In the genomic region with DNA sequence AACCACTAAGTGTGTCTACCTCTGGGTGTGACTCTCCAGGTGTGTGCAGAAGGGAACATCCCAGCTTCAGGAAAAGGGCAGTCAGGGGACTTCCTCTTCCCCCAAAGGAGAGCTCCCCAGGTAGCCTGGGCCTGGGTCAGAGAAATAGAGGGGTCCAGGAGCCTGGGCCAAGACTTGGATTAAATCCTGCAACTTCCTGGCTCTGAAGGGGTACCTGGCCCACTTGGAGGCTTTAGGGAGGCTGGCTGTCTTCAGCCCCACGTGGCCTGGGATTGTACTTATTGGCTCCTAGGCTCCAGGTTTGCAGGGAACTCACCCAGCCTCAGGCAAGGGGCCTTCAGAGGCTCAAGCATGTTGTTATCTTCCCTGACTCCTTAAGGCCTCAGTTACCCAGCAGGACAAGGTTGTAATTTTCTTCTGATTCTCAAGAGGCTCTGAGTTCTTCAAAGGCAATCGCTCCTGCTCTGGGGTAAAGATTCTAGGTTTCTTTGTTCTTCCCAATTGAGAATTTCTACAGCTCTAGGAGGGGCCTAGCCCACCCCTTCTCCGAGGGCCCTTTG, we compare ENCODE assay signal across 12 mouse cellular contexts. TPM values are rescaled to one million over a fixed set of nuclear protein-coding genes. Genes with fewer than 3 reads are reported as not detected.
DNase-seq lines count a peak whose midpoint lies in the region; ATAC-seq and TF ChIP-seq lines count a peak whose summit lies in the region.
"Had no signal": no experiment of that assay in that cellular context is flagged by ENCODE, and none has a peak within 500 bp of the region (broad histone marks: within the 10 kb centered on the region; RNA-seq: fewer than 3 reads in every experiment).

No protein-coding gene starts in this region.

- no peak overlapping the region for H3K4me2 ChIP-seq in hindbrain, embryonic 13.5 days
- no peak overlapping the region for H3K4me2 ChIP-seq in hindbrain, embryonic 12.5 days (replicated peaks)
- no peak overlapping the region for H3K4me2 ChIP-seq in forebrain, embryonic 14.5 days (ENCODE audit: low read length)
- peak overlapping the region; percentile 83 for H3K4me2 ChIP-seq in liver, embryonic 16.5 days (ENCODE audit: low read depth, low read length)
- H3K4me2 ChIP-seq in kidney, embryonic 15.5 days: no peak overlapping the region

- no peaks in the 10 kb centered on the region for H3K36me3 ChIP-seq in hindbrain, embryonic 13.5 days
- no peaks in the 10 kb centered on the region for H3K36me3 ChIP-seq in hindbrain, embryonic 12.5 days
- peaks cover 0 to 37% of the 10 kb centered on the region in 2 experiments; a peak in 2 of 4 replicates for H3K36me3 ChIP-seq in MEL (ENCODE audit: control insufficient read depth in 1 of 2, insufficient read depth in 2 of 2, low read length in 2 of 2)
- no peaks in the 10 kb centered on the region for H3K36me3 ChIP-seq in forebrain, embryonic 14.5 days (ENCODE audit: control insufficient read depth, insufficient read depth, low read length)
- no peaks in the 10 kb centered on the region for H3K36me3 ChIP-seq in liver, embryonic 16.5 days (ENCODE audit: control insufficient read depth, insufficient read depth)
- no peaks in the 10 kb centered on the region for H3K36me3 ChIP-seq in kidney, embryonic 15.5 days

- no peaks in the 10 kb centered on the region for H3K9me3 ChIP-seq in hindbrain, embryonic 13.5 days
- H3K9me3 ChIP-seq in hindbrain, embryonic 12.5 days (replicated peaks): no peaks in the 10 kb centered on the region
- no peaks in the 10 kb centered on the region for H3K9me3 ChIP-seq in MEL (replicated peaks; ENCODE audit: insufficient read depth, low read length)
- no peaks in the 10 kb centered on the region for H3K9me3 ChIP-seq in forebrain, embryonic 14.5 days (replicated peaks; ENCODE audit: control insufficient read depth, low read length)
- H3K9me3 ChIP-seq in liver, embryonic 16.5 days (replicated peaks; ENCODE audit: control insufficient read depth, low read length): no peaks in the 10 kb centered on the region
- no peaks in the 10 kb centered on the region for H3K9me3 ChIP-seq in kidney, embryonic 15.5 days (replicated peaks)

- H3K4me3 ChIP-seq in hindbrain, embryonic 13.5 days: no peak overlapping the region
- no peak overlapping the region for H3K4me3 ChIP-seq in hindbrain, embryonic 12.5 days
- H3K4me3 ChIP-seq in MEL (ENCODE audit: control insufficient read depth in 1 of 2, insufficient read depth in 1 of 2, low read depth in 2 of 2, low read length in 2 of 2): peak overlapping the region; percentile 3 to 24
- no peak overlapping the region for H3K4me3 ChIP-seq in forebrain, embryonic 14.5 days (ENCODE audit: low read depth, low read length)
- H3K4me3 ChIP-seq in liver, embryonic 16.5 days (ENCODE audit: low read depth, low read length): peak overlapping the region; percentile 59
- no peak overlapping the region for H3K4me3 ChIP-seq in kidney, embryonic 15.5 days (replicated peaks)

- no peak for TF ChIP-seq RAD21 in MEL (IDR thresholded peaks at IDR 0.05; ENCODE audit: low read depth, low read length)

- WGBS in hindbrain, embryonic 13.5 days: 42% methylated on average over 3 of the region's 3 CpGs
- 42% methylated on average over 3 of the region's 3 CpGs for WGBS in hindbrain, embryonic 12.5 days
- WGBS in forebrain, embryonic 14.5 days: 31% methylated on average over 3 of the region's 3 CpGs
- WGBS in liver, embryonic 16.5 days (ENCODE audit: insufficient replicate concordance): 10% methylated on average over 3 of the region's 3 CpGs
- WGBS in kidney, embryonic 15.5 days: 42% methylated on average over 3 of the region's 3 CpGs

- no peaks in the 10 kb centered on the region for H3K27me3 ChIP-seq in hindbrain, embryonic 13.5 days
- no peaks in the 10 kb centered on the region for H3K27me3 ChIP-seq in hindbrain, embryonic 12.5 days
- no peaks in the 10 kb centered on the region for H3K27me3 ChIP-seq in MEL (ENCODE audit: control insufficient read depth in 1 of 2, insufficient read depth in 2 of 2, low read length in 2 of 2)
- H3K27me3 ChIP-seq in forebrain, embryonic 14.5 days (replicated peaks; ENCODE audit: control insufficient read depth, insufficient read depth, low read length): no peaks in the 10 kb centered on the region
- no peaks in the 10 kb centered on the region for H3K27me3 ChIP-seq in liver, embryonic 16.5 days (ENCODE audit: control insufficient read depth, insufficient read depth, low read depth, low read length)
- no peaks in the 10 kb centered on the region for H3K27me3 ChIP-seq in kidney, embryonic 15.5 days

- H3K4me1 ChIP-seq in hindbrain, embryonic 13.5 days (replicated peaks): peaks cover 11% of the 10 kb centered on the region
- peaks cover 11% of the 10 kb centered on the region for H3K4me1 ChIP-seq in hindbrain, embryonic 12.5 days
- H3K4me1 ChIP-seq in MEL (ENCODE audit: control insufficient read depth in 1 of 2, insufficient read depth in 2 of 2, low read length in 2 of 2): peaks cover 19 to 31% of the 10 kb centered on the region in 2 experiments
- no peaks in the 10 kb centered on the region for H3K4me1 ChIP-seq in forebrain, embryonic 14.5 days (ENCODE audit: control insufficient read depth, insufficient read depth, low read length)
- peaks cover 65% of the 10 kb centered on the region for H3K4me1 ChIP-seq in liver, embryonic 16.5 days (ENCODE audit: control insufficient read depth, low read depth, low read length)
- H3K4me1 ChIP-seq in kidney, embryonic 15.5 days: 0 out of 2 replicates have a peak, but pooled peaks cover under 1% of the 10 kb centered on the region

- TF ChIP-seq EP300 in MEL (IDR thresholded peaks at IDR 0.05; ENCODE audit: low read depth in 1 of 2, low read length in 2 of 2): no peak

- 0 out of 2 replicates have a peak overlapping the region, but pooled peaks have one; percentile 52 for H3K27ac ChIP-seq in hindbrain, embryonic 13.5 days
- H3K27ac ChIP-seq in hindbrain, embryonic 12.5 days: no peak overlapping the region
- H3K27ac ChIP-seq in MEL (ENCODE audit: control insufficient read depth, low read depth, low read length): peak overlapping the region; percentile 93
- peak overlapping the region; percentile 27; the same call in 1 of the 2 replicates for H3K27ac ChIP-seq in forebrain, embryonic 14.5 days (ENCODE audit: low read depth, low read length)
- peak overlapping the region; percentile 100 for H3K27ac ChIP-seq in liver, embryonic 16.5 days (ENCODE audit: low read length)
- no peak overlapping the region for H3K27ac ChIP-seq in kidney, embryonic 15.5 days

- no peak for ATAC-seq in hindbrain, embryonic 13.5 days (ENCODE audit: low FRiP score)
- no peak for ATAC-seq in hindbrain, embryonic 12.5 days (ENCODE audit: low FRiP score)
- no peak for ATAC-seq in forebrain, embryonic 14.5 days
- ATAC-seq in liver, embryonic 16.5 days (ENCODE audit: low read depth): no peak
- ATAC-seq in kidney, embryonic 15.5 days (replicated peaks; ENCODE audit: low FRiP score): no peak

- no peak for TF ChIP-seq CTCF in MEL (IDR thresholded peaks at IDR 0.05 in 2 of 3, conservative IDR thresholded peaks at IDR 0.05 in 1 of 3; ENCODE audit: control insufficient read depth in 1 of 3, insufficient read depth in 1 of 3, low read depth in 2 of 3, low read length in 3 of 3, poor library complexity in 1 of 3, severe bottlenecking in 1 of 3)

- no peak overlapping the region for H3K9ac ChIP-seq in hindbrain, embryonic 13.5 days
- H3K9ac ChIP-seq in hindbrain, embryonic 12.5 days: no peak overlapping the region
- H3K9ac ChIP-seq in MEL (ENCODE audit: control insufficient read depth, low read depth, low read length, poor library complexity, severe bottlenecking): peak overlapping the region; percentile 67
- H3K9ac ChIP-seq in forebrain, embryonic 14.5 days (ENCODE audit: low read length): no peak overlapping the region
- H3K9ac ChIP-seq in liver, embryonic 16.5 days (ENCODE audit: low read depth, low read length): peak overlapping the region; percentile 83
- H3K9ac ChIP-seq in kidney, embryonic 15.5 days: no peak overlapping the region

- peak; percentile 73 for DNase-seq in MEL (ENCODE audit: low read depth, low spot score)
- no peak for DNase-seq in forebrain, embryonic 14.5 days (ENCODE audit: low spot score)
- no peak for DNase-seq in cerebellum, adult 11 months
- no peak for DNase-seq in layer of hippocampus, postnatal 36 days
- DNase-seq: gastrocnemius, postnatal 10 days; kidney, postnatal 10 days; lung, postnatal 10 days had no signal

- no peak; a peak in 1 of 4 replicates for TF ChIP-seq POLR2A in MEL (IDR thresholded peaks at IDR 0.05; ENCODE audit: control insufficient read depth in 1 of 2, insufficient read depth in 1 of 2, low read depth in 1 of 2, low read length in 2 of 2, poor library complexity in 1 of 2)

- no peaks in the 10 kb centered on the region; the same call in 1 of the 2 replicates for H3K79me2 ChIP-seq in MEL (ENCODE audit: control insufficient read depth, insufficient read depth, low read length, poor library complexity)

TF ChIP-seq in MEL, 35 proteins besides CTCF, POLR2A, EP300 and RAD21 (continues in another document):
- 0 out of 2 replicates have a peak, but pooled peaks have one; percentile 24 for TF ChIP-seq TBP (IDR thresholded peaks at IDR 0.05; ENCODE audit: low read depth, low read length)
- TF ChIP-seq SIN3A (IDR thresholded peaks at IDR 0.05; ENCODE audit: low read length): no peak

RNA-seq across cellular contexts. Expression of a gene that starts 12.5 kb away (rescaled TPM):
- 0.35 TPM in 1 of 2 replicates, not detected in the other for polyA plus RNA-seq in hindbrain, embryonic 13.5 days (2015; fragmentation: Nextera tagmentation; extraction: Ambion mirVana)
- not detected in 2 replicates for polyA plus RNA-seq in hindbrain, embryonic 12.5 days (2016; fragmentation: Nextera tagmentation; extraction: Ambion mirVana)
- 0.58 TPM in 1 of 2 replicates, not detected in the other for total RNA-seq in MEL (2012; rRNA removed)
- 1 to 10 TPM in 1 of 2 experiments, not detected in 1; 1.4 TPM for polyA plus RNA-seq in MEL (2012; ENCODE audit: insufficient read depth in 1 of 2, insufficient read length in 2 of 2, low read depth in 1 of 2, low replicate concordance in 2 of 2, missing spikeins in 1 of 2)
- polyA plus RNA-seq in forebrain, embryonic 14.5 days (2014; fragmentation: Nextera tagmentation; extraction: Ambion mirVana): not detected in 2 replicates
- polyA plus RNA-seq in liver, embryonic 16.5 days (2015; fragmentation: Nextera tagmentation; extraction: Ambion mirVana): not detected in 2 replicates
- polyA plus RNA-seq in kidney, embryonic 15.5 days (2015; fragmentation: Nextera tagmentation; extraction: Ambion mirVana): not detected in 2 replicates
- total RNA-seq in layer of hippocampus, postnatal 36 days (2021): not detected
- total RNA-seq: gastrocnemius, postnatal 10 days; neutrophil, adult 5-6 weeks had no signal

RNA-seq across cellular contexts. Expression of a gene that starts 20.9 kb away (rescaled TPM):
- polyA plus RNA-seq in hindbrain, embryonic 13.5 days (2015; fragmentation: Nextera tagmentation; extraction: Ambion mirVana): 0.13 and 0.26 TPM in 2 replicates
- 0.09 and 0.14 TPM in 2 replicates for polyA plus RNA-seq in hindbrain, embryonic 12.5 days (2016; fragmentation: Nextera tagmentation; extraction: Ambion mirVana)
- 3.3 and 4.6 TPM in 2 replicates for total RNA-seq in MEL (2012; rRNA removed)
- polyA plus RNA-seq in MEL (2012; ENCODE audit: insufficient read depth in 1 of 2, insufficient read length in 2 of 2, low read depth in 1 of 2, low replicate concordance in 2 of 2, missing spikeins in 1 of 2): 10 to 100 TPM in 1 of 2 experiments, not detected in 1; 14.5 TPM
- 0.20 and 0.21 TPM in 2 replicates for polyA plus RNA-seq in forebrain, embryonic 14.5 days (2014; fragmentation: Nextera tagmentation; extraction: Ambion mirVana)
- 0.25 and 1.3 TPM in 2 replicates for polyA plus RNA-seq in liver, embryonic 16.5 days (2015; fragmentation: Nextera tagmentation; extraction: Ambion mirVana)
- polyA plus RNA-seq in kidney, embryonic 15.5 days (2015; fragmentation: Nextera tagmentation; extraction: Ambion mirVana): 2.1 and 2.2 TPM in 2 replicates
- not detected for total RNA-seq in layer of hippocampus, postnatal 36 days (2021)
- total RNA-seq: gastrocnemius, postnatal 10 days; neutrophil, adult 5-6 weeks had no signal

Comparison
In these comparisons a context has a peak if more than half of its experiments do, and no peak if none do; other contexts are left out.
1. H3K27ac ChIP-seq: peak in hindbrain, embryonic 13.5 days (single experiment), MEL (single experiment), forebrain, embryonic 14.5 days (single experiment) and liver, embryonic 16.5 days (single experiment); none in hindbrain, embryonic 12.5 days (single experiment) and kidney, embryonic 15.5 days (single experiment).
2. H3K4me3 ChIP-seq: peak in MEL (2 of 2) and liver, embryonic 16.5 days (single experiment); none in hindbrain, embryonic 13.5 days (single experiment), hindbrain, embryonic 12.5 days (single experiment), forebrain, embryonic 14.5 days (single experiment) and kidney, embryonic 15.5 days (single experiment).
3. H3K9ac ChIP-seq: peak in MEL (single experiment) and liver, embryonic 16.5 days (single experiment); none in hindbrain, embryonic 13.5 days (single experiment), hindbrain, embryonic 12.5 days (single experiment), forebrain, embryonic 14.5 days (single experiment) and kidney, embryonic 15.5 days (single experiment).